Mouse (Mus musculus) limb, embryonic 11.5 days (tissue): ENCODE measurements around the gene Btn1a1. TPM values are rescaled to one million over a fixed set of nuclear protein-coding genes. Genes with fewer than 3 reads are reported as not detected.
A peak's percentile ranks its signal among the peaks of the same experiment; 100 is the strongest.

Experiments
- ATAC-seq: fragments of 200-750 bp; cut with Nextera tagmentation; 2 replicates; pipeline ENCODE4 v1.8.0; 2017; ENCODE audit warnings: low read depth; ENCODE audit not compliant: insufficient number of reproducible peaks, low FRiP score, low TSS enrichment
- DNase-seq: peaks from one replicate; pipeline ENCODE4 v3.0.0-alpha.2; 2015; ENCODE audit warnings: low spot score
- H3K27ac ChIP-seq: fragments of 300-500 bp; sonication (generic); replicated peaks from 2 replicates; pipeline ENCODE4 v1.5.1; 2014; ENCODE audit warnings: low read depth, mild to moderate bottlenecking, low read length
- H3K27me3 ChIP-seq: fragments of 300-500 bp; sonication (generic); 2 replicates; pipeline ENCODE4 v1.6.1; 2014; ENCODE audit warnings: mild to moderate bottlenecking, low read length, mixed read lengths; ENCODE audit not compliant: control insufficient read depth, insufficient read depth
- H3K36me3 ChIP-seq: fragments of 300-500 bp; sonication (generic); 2 replicates; pipeline ENCODE4 v1.6.1; 2014; ENCODE audit warnings: mild to moderate bottlenecking, low read length, moderate library complexity, mixed read lengths; ENCODE audit not compliant: control insufficient read depth, insufficient read depth
- H3K4me1 ChIP-seq: fragments of 300-500 bp; sonication (generic); 2 replicates; pipeline ENCODE4 v1.6.1; 2014; ENCODE audit warnings: low read length, mixed read lengths; ENCODE audit not compliant: control insufficient read depth, insufficient read depth
- H3K4me2 ChIP-seq: fragments of 300-500 bp; sonication (generic); 2 replicates; pipeline ENCODE4 v1.6.1; 2014; ENCODE audit warnings: low read depth, mild to moderate bottlenecking, moderate library complexity; ENCODE audit not compliant: severe bottlenecking
- H3K4me3 ChIP-seq: fragments of 300-500 bp; sonication (generic); 2 replicates; pipeline ENCODE4 v1.5.1; 2014; ENCODE audit warnings: low read depth, low read length
- H3K9ac ChIP-seq: fragments of 300-500 bp; sonication (generic); 2 replicates; pipeline ENCODE4 v1.6.1; 2014; ENCODE audit warnings: mild to moderate bottlenecking, low read length
- H3K9me3 ChIP-seq: fragments of 300-500 bp; sonication (generic); 2 replicates; pipeline ENCODE4 v1.6.1; 2016; ENCODE audit warnings: low read length; ENCODE audit not compliant: control insufficient read depth
- WGBS: fragments of 180-500 bp; shearing (Covaris S2); extraction: QIAGEN DNeasy Blood & Tissue Kit; methylation state at CpG from one replicate; pipeline ENCODE4 v1.1.7; 2014; 5-methylcytosine and 5-hydroxymethylcytosine counted together
- polyA plus RNA-seq: library from polyadenylated mRNA; unstranded; fragments of >200 nt; fragmentation: Nextera tagmentation; extraction: Ambion mirVana; gene quantifications from 2 replicates; pipeline ENCODE4 v1.2.1, GENCODE M21; 2014

Btn1a1 gene
- polyA plus RNA-seq, 1 experiment from 2014 or later = not detected

GRCm38 (mm10) chr13:23466306-23466705 lies 605 bp upstream of the Btn1a1 start:
- 60% methylated on average over 1 of the region's 1 CpGs for WGBS
- Histone ChIP-seq H3K9ac (no peak overlapping the region), H3K27ac (no peak overlapping the region), H3K36me3 (no peaks in the 10 kb centered on the region), H3K4me2 (no peak overlapping the region), H3K4me3 (no peak overlapping the region), H3K9me3 (no peaks in the 10 kb centered on the region), H3K27me3 (no peaks in the 10 kb centered on the region), H3K4me1 (peaks cover 4% of the 10 kb centered on the region; the same call in 1 of the 2 replicates)
- no peak for ATAC-seq
- DNase-seq = no peak

- peak overlapping the region; percentile 87 for H3K4me2 ChIP-seq
- H3K9ac ChIP-seq = peak overlapping the region; percentile 27; the same call in 1 of the 2 replicates
- WGBS = 2% methylated on average over 11 of the region's 11 CpGs
- DNase-seq (peak; percentile 33), ATAC-seq (0 out of 2 replicates have a peak, but pooled peaks have one; percentile 45)
- H3K27me3 ChIP-seq = no peaks in the 10 kb centered on the region
- H3K4me3 ChIP-seq = peak overlapping the region; percentile 45
- H3K9me3 ChIP-seq = no peaks in the 10 kb centered on the region
- no peak overlapping the region for H3K27ac ChIP-seq
- peaks cover 4% of the 10 kb centered on the region; the same call in 1 of the 2 replicates for H3K4me1 ChIP-seq
- H3K36me3 ChIP-seq = no peaks in the 10 kb centered on the region
Observed at GRCm38 (mm10) chr13:23464841-23465366, 797 bp downstream of the Btn1a1 start.

DNA sequence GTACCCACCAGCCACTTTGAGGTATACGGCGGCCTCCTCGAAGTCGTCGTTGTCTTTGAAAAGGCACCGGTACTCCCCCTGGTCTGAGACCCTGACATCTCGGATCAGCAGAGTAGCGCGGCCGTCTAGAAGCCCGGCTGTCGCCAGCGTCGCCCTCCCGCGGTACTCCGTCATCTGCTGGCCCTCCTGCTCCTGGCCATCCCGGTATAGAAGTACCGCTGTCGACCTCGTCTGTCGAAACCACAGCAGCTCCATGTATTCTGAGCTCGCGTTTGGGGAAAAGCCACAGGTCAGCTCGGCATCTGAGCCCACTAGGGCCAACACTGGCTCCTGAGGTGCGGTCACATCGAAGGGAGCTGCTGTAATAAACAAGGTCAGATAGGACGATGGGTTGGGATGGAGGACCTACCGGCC lies 1.5 kb downstream of the Btn1a1 start:
- Histone ChIP-seq H3K36me3 (no peaks in the 10 kb centered on the region), H3K4me1 (peaks cover 4% of the 10 kb centered on the region; the same call in 1 of the 2 replicates), H3K9me3 (no peaks in the 10 kb centered on the region), H3K4me3 (peak overlapping the region; percentile 45), H3K9ac (peak overlapping the region; percentile 52), H3K27me3 (no peaks in the 10 kb centered on the region), H3K27ac (no peak overlapping the region), H3K4me2 (peak overlapping the region; percentile 87)
- WGBS = under 1% methylated on average over 29 of the region's 29 CpGs
- DNase-seq (peak; percentile 66), ATAC-seq (no peak)

GRCm38 (mm10) chr13:23463381-23464223 lies 2.1 kb downstream of the Btn1a1 start:
- Histone ChIP-seq H3K4me2 (peak overlapping the region; percentile 87), H3K27ac (no peak overlapping the region), H3K9ac (peak overlapping the region; percentile 52), H3K4me1 (peaks cover 4% of the 10 kb centered on the region; the same call in 1 of the 2 replicates), H3K4me3 (peak overlapping the region; percentile 45), H3K36me3 (no peaks in the 10 kb centered on the region), H3K27me3 (no peaks in the 10 kb centered on the region), H3K9me3 (no peaks in the 10 kb centered on the region)
- DNase-seq (peak; percentile 95), ATAC-seq (no peak)
- WGBS = under 1% methylated on average over 21 of the region's 21 CpGs

GRCm38 (mm10) chr13:23462669-23463068 lies 3.0 kb downstream of the Btn1a1 start:
- Histone ChIP-seq H3K4me2 (no peak overlapping the region), H3K27me3 (no peaks in the 10 kb centered on the region), H3K4me3 (no peak overlapping the region), H3K9me3 (no peaks in the 10 kb centered on the region), H3K27ac (no peak overlapping the region), H3K9ac (no peak overlapping the region), H3K36me3 (no peaks in the 10 kb centered on the region), H3K4me1 (peaks cover 4% of the 10 kb centered on the region; the same call in 1 of the 2 replicates)
- DNase-seq (no peak), ATAC-seq (no peak)

GRCm38 (mm10) chr13:23462063-23462462 lies 3.6 kb downstream of the Btn1a1 start:
- no peaks in the 10 kb centered on the region for H3K9me3 ChIP-seq
- 83% methylated on average over 4 of the region's 4 CpGs for WGBS
- ATAC-seq = no peak
- no peak for DNase-seq
- H3K4me3 ChIP-seq = no peak overlapping the region
- no peak overlapping the region for H3K4me2 ChIP-seq
- no peaks in the 10 kb centered on the region for H3K36me3 ChIP-seq
- H3K4me1 ChIP-seq = peaks cover 4% of the 10 kb centered on the region; the same call in 1 of the 2 replicates
- no peak overlapping the region for H3K27ac ChIP-seq
- no peak overlapping the region for H3K9ac ChIP-seq
- H3K27me3 ChIP-seq = no peaks in the 10 kb centered on the region

DNA sequence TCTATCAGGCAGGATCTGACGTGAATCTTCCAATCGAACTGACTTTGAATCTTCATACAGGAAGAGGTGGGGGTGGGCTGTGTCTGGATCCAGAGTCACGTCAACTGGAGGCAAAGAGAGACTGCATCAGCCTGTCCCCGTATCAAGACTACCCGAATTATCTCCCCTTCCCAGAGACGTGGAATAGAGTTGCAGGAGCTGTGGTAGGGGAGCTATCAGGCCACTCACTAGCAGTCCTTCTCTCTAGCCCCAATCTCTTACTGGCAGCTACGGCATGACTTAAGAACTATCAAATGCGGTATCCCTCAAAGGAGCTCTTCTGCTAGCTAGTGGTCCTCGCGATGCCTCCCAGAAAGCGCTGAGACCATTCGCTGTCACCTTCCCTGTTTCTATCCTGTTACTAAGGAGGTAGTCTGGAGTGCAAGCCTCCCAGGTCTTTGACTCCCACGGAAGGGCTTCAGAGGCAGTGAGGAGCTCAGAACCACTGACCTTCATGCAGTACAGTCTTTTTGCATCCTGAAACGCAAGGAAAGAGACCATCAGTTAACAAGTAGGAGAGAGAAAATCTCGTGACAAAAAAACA lies 6.3 kb downstream of the Btn1a1 start:
- H3K9me3 ChIP-seq = no peaks in the 10 kb centered on the region
- no peak for DNase-seq
- no peaks in the 10 kb centered on the region for H3K27me3 ChIP-seq
- no peaks in the 10 kb centered on the region for H3K36me3 ChIP-seq
- no peaks in the 10 kb centered on the region for H3K4me1 ChIP-seq
- no peak overlapping the region; the same call in 1 of the 2 replicates for H3K4me2 ChIP-seq
- 16% methylated on average over 15 of the region's 15 CpGs for WGBS
- no peak overlapping the region for H3K4me3 ChIP-seq
- no peak overlapping the region for H3K27ac ChIP-seq
- ATAC-seq = no peak
- H3K9ac ChIP-seq = no peak overlapping the region

GRCm38 (mm10) chr13:23453926-23454325 lies 11.8 kb downstream of the Btn1a1 start:
- 1% methylated on average over 9 of the region's 9 CpGs for WGBS
- Histone ChIP-seq H3K27me3 (no peaks in the 10 kb centered on the region), H3K9ac (peak overlapping the region; percentile 74), H3K4me2 (peak overlapping the region; percentile 55), H3K27ac (peak overlapping the region; percentile 53), H3K4me3 (peak overlapping the region; percentile 50), H3K9me3 (no peaks in the 10 kb centered on the region), H3K36me3 (no peaks in the 10 kb centered on the region), H3K4me1 (no peaks in the 10 kb centered on the region)
- DNase-seq = no peak
- no peak for ATAC-seq
